Mouse (Mus musculus) MEL (cell line): Measurements from ENCODE around the gene Zfp536. TPM values are rescaled to one million over a fixed set of nuclear protein-coding genes. Genes with fewer than 3 reads are reported as not detected.

ENCODE experiments used
- DNase-seq: peaks from one replicate; pipeline ENCODE4 v3.0.0; 2011; ENCODE audit warnings: low read depth, low spot score
- H3K27ac ChIP-seq: 2 replicates; pipeline ENCODE4 v1.5.1; 2012; ENCODE audit warnings: low read depth, mild to moderate bottlenecking, control low read depth, low read length, moderate library complexity; ENCODE audit not compliant: control insufficient read depth
- H3K27me3 ChIP-seq, 2 experiments: fragments of 150-350 bp in 1 of 2; sonication (generic) in 1 of 2; 2 replicates each; pipeline ENCODE4 v1.6.1; 2012; ENCODE audit warnings: low read length in 2 of 2, mild to moderate bottlenecking in 2 of 2, improper control_type of control experiment in 1 of 2, moderate library complexity in 1 of 2; ENCODE audit not compliant: insufficient read depth in 2 of 2, control insufficient read depth in 1 of 2
- H3K36me3 ChIP-seq, 2 experiments: 2 replicates each; pipeline ENCODE4 v1.6.1; 2012 to 2014; ENCODE audit warnings: low read length in 2 of 2, improper control_type of control experiment in 1 of 2, inconsistent platforms in 1 of 2, mild to moderate bottlenecking in 1 of 2; ENCODE audit not compliant: insufficient read depth in 2 of 2, control insufficient read depth in 1 of 2
- H3K4me1 ChIP-seq, 2 experiments: fragments of 150-350 bp in 1 of 2; sonication (generic) in 1 of 2; 2 replicates each; pipeline ENCODE4 v1.6.1; 2012; ENCODE audit warnings: low read length in 2 of 2, improper control_type of control experiment in 1 of 2, mild to moderate bottlenecking in 1 of 2; ENCODE audit not compliant: insufficient read depth in 2 of 2, control insufficient read depth in 1 of 2
- H3K4me3 ChIP-seq, 2 experiments: fragments of 150-350 bp in 1 of 2; sonication (generic) in 1 of 2; 2 replicates each; pipeline ENCODE4 v1.5.1; 2012; ENCODE audit warnings: low read depth in 2 of 2, low read length in 2 of 2, mild to moderate bottlenecking in 2 of 2, moderate library complexity in 2 of 2, control low read depth in 1 of 2, improper control_type of control experiment in 1 of 2; ENCODE audit not compliant: control insufficient read depth in 1 of 2, insufficient read depth in 1 of 2
- H3K79me2 ChIP-seq: 2 replicates; pipeline ENCODE4 v1.6.1; 2012; ENCODE audit warnings: mild to moderate bottlenecking, low read length, moderate library complexity; ENCODE audit not compliant: control insufficient read depth, poor library complexity, insufficient read depth
- H3K9ac ChIP-seq: 2 replicates; pipeline ENCODE4 v1.6.1; 2012; ENCODE audit warnings: low read depth, mild to moderate bottlenecking, control low read depth, low read length, moderate library complexity; ENCODE audit not compliant: control insufficient read depth, poor library complexity, severe bottlenecking
- H3K9me3 ChIP-seq: fragments of 150-350 bp; sonication (generic); replicated peaks from 2 replicates; pipeline ENCODE4 v1.6.1; 2012; ENCODE audit warnings: mild to moderate bottlenecking, low read length, improper control_type of control experiment, moderate library complexity; ENCODE audit not compliant: insufficient read depth
- BHLHE40 ChIP-seq: IDR thresholded peaks from 2 replicates; pipeline ENCODE4 v1.6.1; 2012; ENCODE audit warnings: low read depth, mild to moderate bottlenecking, inconsistent platforms, low read length, improper control_type of control experiment, borderline replicate concordance
- ELF1 ChIP-seq: IDR thresholded peaks from 2 replicates; pipeline ENCODE4 v1.6.1; 2014; ENCODE audit warnings: low read depth, mild to moderate bottlenecking, inconsistent platforms, low read length, improper control_type of control experiment, moderate library complexity
- GABPA ChIP-seq: IDR thresholded peaks from 2 replicates; pipeline ENCODE4 v1.6.1; 2012; ENCODE audit warnings: low read depth, mild to moderate bottlenecking, inconsistent platforms, low read length, improper control_type of control experiment, moderate library complexity
- KAT2A ChIP-seq: conservative IDR thresholded peaks from 2 replicates; pipeline ENCODE4 v1.6.1; 2012; ENCODE audit warnings: low read depth, low read length, improper control_type of control experiment, inconsistent platforms
- MAX ChIP-seq: IDR thresholded peaks from 2 replicates; pipeline ENCODE4 v1.6.1; 2011; ENCODE audit warnings: low read length, improper control_type of control experiment
- MAZ ChIP-seq: IDR thresholded peaks from 2 replicates; pipeline ENCODE4 v1.6.1; 2012; ENCODE audit warnings: low read depth, mild to moderate bottlenecking, inconsistent platforms, low read length, improper control_type of control experiment
- MEF2A ChIP-seq: IDR thresholded peaks from 2 replicates; pipeline ENCODE4 v1.6.1; 2014; ENCODE audit warnings: low read depth, mild to moderate bottlenecking, inconsistent platforms, low read length, improper control_type of control experiment; ENCODE audit not compliant: poor library complexity, insufficient replicate concordance, severe bottlenecking; ENCODE audit errors: extremely low read depth
- MXI1 ChIP-seq: IDR thresholded peaks from 2 replicates; pipeline ENCODE4 v1.6.1; 2011; ENCODE audit warnings: mild to moderate bottlenecking, low read depth, low read length, improper control_type of control experiment
- MYB ChIP-seq: IDR thresholded peaks from 2 replicates; pipeline ENCODE4 v1.6.1; 2011; ENCODE audit warnings: mild to moderate bottlenecking, low read depth, low read length, improper control_type of control experiment
- NELFE ChIP-seq: IDR thresholded peaks from 2 replicates; pipeline ENCODE4 v1.6.1; 2011; ENCODE audit warnings: low read depth, low read length, improper control_type of control experiment
- NRF1 ChIP-seq: IDR thresholded peaks from 2 replicates; pipeline ENCODE4 v1.6.1; 2014; ENCODE audit warnings: low read depth, mild to moderate bottlenecking, inconsistent platforms, low read length, improper control_type of control experiment, moderate library complexity; ENCODE audit not compliant: poor library complexity, insufficient read depth, severe bottlenecking
- POLR2AphosphoS2 ChIP-seq: IDR thresholded peaks from 2 replicates; pipeline ENCODE4 v1.6.1; 2011; ENCODE audit warnings: low read length, improper control_type of control experiment
- POLR2AphosphoS5 ChIP-seq: IDR thresholded peaks from 2 replicates; pipeline ENCODE4 v1.6.1; 2012; ENCODE audit warnings: low read depth, borderline replicate concordance, mild to moderate bottlenecking, inconsistent platforms, low read length, moderate library complexity, mixed read lengths
- RAD21 ChIP-seq: IDR thresholded peaks from 2 replicates; pipeline ENCODE4 v1.6.1; 2011; ENCODE audit warnings: mild to moderate bottlenecking, low read depth, low read length, improper control_type of control experiment
- SMC3 ChIP-seq: IDR thresholded peaks from 2 replicates; pipeline ENCODE4 v1.6.1; 2011; ENCODE audit warnings: low read depth, low read length, improper control_type of control experiment
- USF2 ChIP-seq, 2 experiments: IDR thresholded peaks; 2 replicates each; pipeline ENCODE4 v1.6.1; 2011 to 2012; ENCODE audit warnings: improper control_type of control experiment in 2 of 2, low read length in 2 of 2, borderline replicate concordance in 1 of 2, inconsistent platforms in 1 of 2, low read depth in 1 of 2, mild to moderate bottlenecking in 1 of 2; ENCODE audit not compliant: insufficient read depth in 1 of 2
- ZC3H11A ChIP-seq: IDR thresholded peaks from 2 replicates; pipeline ENCODE4 v1.6.1; 2012; ENCODE audit warnings: low read depth, mild to moderate bottlenecking, inconsistent platforms, low read length, improper control_type of control experiment
- ZNF384 ChIP-seq: IDR thresholded peaks from 2 replicates; pipeline ENCODE4 v1.6.1; 2012; ENCODE audit warnings: low read depth, mild to moderate bottlenecking, inconsistent platforms, low read length, improper control_type of control experiment
- polyA plus RNA-seq, 2 experiments: library from polyadenylated mRNA; stranded (reverse) in 1 of 2; unstranded in 1 of 2; fragments of >175 nt in 1 of 2; fragments of >200 nt in 1 of 2; gene quantifications; 2 replicates each; pipeline versions ENCODE4 v1.2.1 to v1.2.4; 2012; ENCODE audit warnings: low replicate concordance in 2 of 2, low read depth in 1 of 2; ENCODE audit not compliant: insufficient read length in 2 of 2, insufficient read depth in 1 of 2, missing spikeins in 1 of 2
- total RNA-seq: library from RNA; depleted of rRNA; stranded (reverse); fragments of 300-350 nt; gene quantifications from 2 replicates; pipeline ENCODE4 v1.2.3, GENCODE M21; 2012

The Zfp536 gene
- total and polyA plus RNA-seq, 3 experiments: not detected

- Histone ChIP-seq H3K79me2 (no peaks in the 10 kb centered on the region), H3K27ac (no peak overlapping the region), H3K36me3 (no peaks in the 10 kb centered on the region), H3K9me3 (no peaks in the 10 kb centered on the region), H3K27me3 (no peaks in the 10 kb centered on the region), H3K4me3 (no peak overlapping the region), H3K4me1 (no peaks in the 10 kb centered on the region), H3K9ac (no peak overlapping the region)
- no peak for DNase-seq
- no peak for TF ChIP-seq BHLHE40
- TF ChIP-seq ELF1: no peak
- TF ChIP-seq MXI1: no peak
- no peak for TF ChIP-seq MYB
Measured at GRCm38 (mm10) chr7:37471726-37472125, 301.7 kb downstream of the Zfp536 start.

GRCm38 (mm10) chr7:37466477-37467243 lies 306.8 kb downstream of the Zfp536 start:
- H3K4me1 ChIP-seq: no peaks in the 10 kb centered on the region
- no peaks in the 10 kb centered on the region for H3K9me3 ChIP-seq
- no peaks in the 10 kb centered on the region for H3K27me3 ChIP-seq
- no peaks in the 10 kb centered on the region for H3K79me2 ChIP-seq
- H3K9ac ChIP-seq: no peak overlapping the region
- no peak for DNase-seq
- no peak overlapping the region for H3K4me3 ChIP-seq
- TF ChIP-seq GABPA: no peak
- no peak for TF ChIP-seq KAT2A
- TF ChIP-seq POLR2AphosphoS5: no peak
- no peak for TF ChIP-seq USF2 (IDR thresholded peaks at IDR 0.05; ENCODE audit: borderline replicate concordance in 1 of 2, insufficient read depth in 1 of 2, low read depth in 1 of 2, low read length in 2 of 2)
- TF ChIP-seq ZNF384: no peak
- TF ChIP-seq MAX: no peak
- TF ChIP-seq POLR2AphosphoS2: no peak
- TF ChIP-seq NELFE: no peak
- no peak for TF ChIP-seq MEF2A
- TF ChIP-seq SMC3: no peak
- TF ChIP-seq RAD21: no peak
- TF ChIP-seq MAZ: no peak
- no peak for TF ChIP-seq NRF1
- no peak for TF ChIP-seq ZC3H11A
- H3K36me3 ChIP-seq: no peaks in the 10 kb centered on the region
- no peak overlapping the region for H3K27ac ChIP-seq
